Mouse (Mus musculus) CH12.LX (cell line): Measurements from ENCODE around the gene Arid4a. TPM values are rescaled to one million over a fixed set of nuclear protein-coding genes. Genes with fewer than 3 reads are reported as not detected.

Experiments used
- DNase-seq: peaks from one replicate; pipeline ENCODE4 v3.0.0-alpha.2; 2013; ENCODE audit errors: extremely low read depth
- H3K27ac ChIP-seq: 2 replicates; pipeline ENCODE4 v1.5.1; 2012; ENCODE audit warnings: low read depth, mild to moderate bottlenecking, control low read depth, moderate library complexity; ENCODE audit not compliant: insufficient read depth
- H3K27me3 ChIP-seq: replicated peaks from 2 replicates; pipeline ENCODE3; 2012; ENCODE audit warnings: inconsistent platforms
- H3K36me3 ChIP-seq, 2 experiments: replicated peaks in 1 of 2; 2 replicates each; pipeline versions ENCODE3 to v1.6.1; 2012; ENCODE audit warnings: inconsistent platforms in 1 of 2, low read length in 1 of 2, mild to moderate bottlenecking in 1 of 2, mixed read lengths in 1 of 2, moderate library complexity in 1 of 2; ENCODE audit not compliant: control insufficient read depth in 1 of 2, insufficient read depth in 1 of 2
- H3K4me1 ChIP-seq, 2 experiments: 2 replicates each; pipeline ENCODE4 v1.6.1; 2012; ENCODE audit warnings: inconsistent platforms in 1 of 2, moderate library complexity in 1 of 2; ENCODE audit not compliant: insufficient read depth in 2 of 2, control insufficient read depth in 1 of 2
- H3K4me2 ChIP-seq: 2 replicates; pipeline ENCODE4 v1.6.1; 2012; ENCODE audit warnings: low read depth, mild to moderate bottlenecking, control low read depth; ENCODE audit not compliant: poor library complexity, insufficient read depth, severe bottlenecking
- H3K4me3 ChIP-seq, 3 experiments: fragments of 150-350 bp in 1 of 3; sonication (generic) in 1 of 3; replicated peaks in 1 of 3; 2 replicates each; pipeline versions ENCODE3 to v1.5.1; 2011 to 2012; ENCODE audit warnings: low read depth in 2 of 3, low read length in 2 of 3, mild to moderate bottlenecking in 2 of 3, moderate library complexity in 2 of 3, control low read depth in 1 of 3, improper control_type of control experiment in 1 of 3, inconsistent platforms in 1 of 3, mixed read lengths in 1 of 3; ENCODE audit not compliant: poor library complexity in 1 of 3
- H3K79me2 ChIP-seq: replicated peaks from 2 replicates; pipeline ENCODE4 v1.6.1; 2012; ENCODE audit warnings: mild to moderate bottlenecking, moderate library complexity; ENCODE audit not compliant: control insufficient read depth, poor library complexity, insufficient read depth, severe bottlenecking; ENCODE audit errors: extremely low read depth
- H3K9ac ChIP-seq: 2 replicates; pipeline ENCODE4 v1.6.1; 2012; ENCODE audit warnings: low read depth, mild to moderate bottlenecking, control low read depth, moderate library complexity; ENCODE audit not compliant: insufficient read depth
- H3K9me3 ChIP-seq: replicated peaks from 2 replicates; pipeline ENCODE3; 2012; ENCODE audit warnings: low read length, inconsistent platforms, mixed read lengths
- CTCF ChIP-seq, 2 experiments: IDR thresholded peaks in 1 of 2; conservative IDR thresholded peaks in 1 of 2; 2 replicates each; pipeline ENCODE4 v1.5.1; 2011 to 2012; ENCODE audit warnings: low read depth in 2 of 2, low read length in 2 of 2, improper control_type of control experiment in 1 of 2, inconsistent platforms in 1 of 2, mild to moderate bottlenecking in 1 of 2, moderate library complexity in 1 of 2
- E2F4 ChIP-seq: IDR thresholded peaks from 2 replicates; pipeline ENCODE4 v1.6.1; 2011; ENCODE audit warnings: low read depth, low read length, improper control_type of control experiment; ENCODE audit not compliant: insufficient replicate concordance
- ELF1 ChIP-seq: IDR thresholded peaks from 2 replicates; pipeline ENCODE4 v1.6.1; 2014; ENCODE audit warnings: low read depth, mild to moderate bottlenecking, inconsistent platforms, low read length, improper control_type of control experiment
- HCFC1 ChIP-seq: IDR thresholded peaks from 2 replicates; pipeline ENCODE4 v1.6.1; 2012; ENCODE audit warnings: low read depth, mild to moderate bottlenecking, inconsistent platforms, low read length, improper control_type of control experiment
- IRF4 ChIP-seq: IDR thresholded peaks from 2 replicates; pipeline ENCODE4 v1.6.1; 2014; ENCODE audit warnings: low read depth, mild to moderate bottlenecking, inconsistent platforms, low read length, improper control_type of control experiment
- JUN ChIP-seq: IDR thresholded peaks from 2 replicates; pipeline ENCODE4 v1.6.1; 2011; ENCODE audit warnings: low read depth, mild to moderate bottlenecking, low read length, improper control_type of control experiment, moderate library complexity; ENCODE audit not compliant: insufficient read depth
- MAX ChIP-seq: IDR thresholded peaks from 2 replicates; pipeline ENCODE4 v1.6.1; 2011; ENCODE audit warnings: low read length, improper control_type of control experiment
- MAZ ChIP-seq: IDR thresholded peaks from 2 replicates; pipeline ENCODE4 v1.6.1; 2012; ENCODE audit warnings: low read depth, mild to moderate bottlenecking, inconsistent platforms, low read length, improper control_type of control experiment, moderate library complexity
- NELFE ChIP-seq: IDR thresholded peaks from 2 replicates; pipeline ENCODE4 v1.6.1; 2011; ENCODE audit warnings: low read depth, low read length, improper control_type of control experiment
- POLR2AphosphoS2 ChIP-seq: IDR thresholded peaks from 2 replicates; pipeline ENCODE4 v1.6.1; 2011; ENCODE audit warnings: low read depth, low read length, improper control_type of control experiment
- SIN3A ChIP-seq: IDR thresholded peaks from 2 replicates; pipeline ENCODE4 v1.6.1; 2012; ENCODE audit warnings: low read length, improper control_type of control experiment, inconsistent platforms
- TCF12 ChIP-seq: IDR thresholded peaks from 2 replicates; pipeline ENCODE4 v1.6.1; 2014; ENCODE audit warnings: low read depth, mild to moderate bottlenecking, inconsistent platforms, low read length, improper control_type of control experiment
- USF1 ChIP-seq: IDR thresholded peaks from 2 replicates; pipeline ENCODE4 v1.6.1; 2014; ENCODE audit warnings: low read depth, mild to moderate bottlenecking, inconsistent platforms, low read length, improper control_type of control experiment
- USF2 ChIP-seq: conservative IDR thresholded peaks from 2 replicates; pipeline ENCODE4 v1.6.1; 2011; ENCODE audit warnings: low read depth, low read length, improper control_type of control experiment
- ZC3H11A ChIP-seq: IDR thresholded peaks from 2 replicates; pipeline ENCODE4 v1.6.1; 2012; ENCODE audit warnings: low read depth, mild to moderate bottlenecking, inconsistent platforms, low read length, improper control_type of control experiment
- ZMIZ1 ChIP-seq: IDR thresholded peaks from 2 replicates; pipeline ENCODE4 v1.6.1; 2012; ENCODE audit warnings: low read depth, mild to moderate bottlenecking, inconsistent platforms, low read length, improper control_type of control experiment
- dilution Hi-C: fragments of 300-500 bp; cut with MboI; formaldehyde crosslinking; loops from 2 replicates; pipeline ENCODE4 v1.14.3; 2020; ENCODE audit warnings: low sequenced_read_pairs; ENCODE audit not compliant: extremely low pct_unique_long_range_greater_than_20kb, extremely low pct_ligation_motif_present
- in situ Hi-C: fragments of 300-500 bp; cut with MboI; formaldehyde crosslinking; loops from 3 replicates; pipeline ENCODE4 v1.14.3; 2019; ENCODE audit warnings: low sequenced_read_pairs, low pct_ligation_motif_present, low pct_unique_long_range_greater_than_20kb, mixed read lengths
- polyA plus RNA-seq: library from polyadenylated mRNA; unstranded; fragments of >175 nt; gene quantifications from 2 replicates; pipeline ENCODE4 v1.2.1, GENCODE M21; 2012; ENCODE audit warnings: low read depth; ENCODE audit not compliant: insufficient read length
- total RNA-seq, 2 experiments: library from RNA; depleted of rRNA; stranded (reverse); fragments of 300-350 nt in 1 of 2; fragments of >200 nt in 1 of 2; gene quantifications; 2 replicates each; pipeline ENCODE4 v1.2.3; 2012 to 2014

Arid4a gene
- total and polyA plus RNA-seq, 3 experiments = 8.0 to 20.8 (median 9.7) TPM

- Histone ChIP-seq H3K9ac (no peak overlapping the region), H3K36me3 (peaks cover 38 to 74% of the 10 kb centered on the region in 2 experiments), H3K4me1 (peaks cover 9 to 23% of the 10 kb centered on the region in 2 experiments), H3K9me3 (no peaks in the 10 kb centered on the region), H3K4me3 (no peak overlapping the region), H3K79me2 (peaks cover 3% of the 10 kb centered on the region), H3K27ac (peak overlapping the region; percentile 41; the same call in 1 of the 2 replicates), H3K27me3 (no peaks in the 10 kb centered on the region), H3K4me2 (no peak overlapping the region)
- DNase-seq = no peak
- TF ChIP-seq JUN = no peak
- TF ChIP-seq HCFC1 = no peak
- no peak for TF ChIP-seq TCF12
- TF ChIP-seq NELFE = no peak
- TF ChIP-seq E2F4 = no peak
- TF ChIP-seq ELF1 = no peak
- TF ChIP-seq CTCF (conservative IDR thresholded peaks at IDR 0.05 in 1 of 2, IDR thresholded peaks at IDR 0.05 in 1 of 2; ENCODE audit: low read depth in 2 of 2, low read length in 2 of 2) = no peak
- TF ChIP-seq MAZ = no peak
- TF ChIP-seq USF1 = no peak
- no peak for TF ChIP-seq IRF4
- TF ChIP-seq MAX = no peak
- no peak for TF ChIP-seq ZMIZ1
- TF ChIP-seq ZC3H11A = no peak
- TF ChIP-seq POLR2AphosphoS2 = no peak
- in situ Hi-C loops (no loop called here), dilution Hi-C loops (no loop called here)
These were observed 11.9 kb upstream of the Arid4a start for GRCm38 (mm10) chr12:71003760-71004426.

DNA sequence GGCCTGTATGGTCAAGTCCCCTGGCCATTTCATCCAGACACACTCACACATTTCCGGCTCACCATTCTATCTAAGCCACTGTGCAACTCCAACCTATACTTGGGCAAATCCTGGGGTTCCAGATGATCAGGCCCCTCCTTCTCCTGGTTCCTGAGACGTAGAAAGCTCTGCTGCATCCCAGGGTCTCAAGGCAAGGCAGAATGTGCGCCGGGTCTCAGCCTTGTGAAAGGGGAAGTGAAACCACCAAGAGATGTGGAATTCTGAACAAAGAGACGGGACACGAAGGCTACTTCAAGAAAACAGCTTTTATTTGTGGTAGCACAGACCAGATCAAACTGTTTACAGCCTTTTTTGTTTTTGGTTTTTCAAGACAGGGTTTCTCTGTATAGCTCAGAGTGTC lies 9.6 kb upstream of the Arid4a start:
- H3K4me3 ChIP-seq = no peak overlapping the region
- H3K27ac ChIP-seq = no peak overlapping the region
- H3K27me3 ChIP-seq = no peaks in the 10 kb centered on the region
- peaks cover 14% of the 10 kb centered on the region for H3K79me2 ChIP-seq
- H3K4me2 ChIP-seq = no peak overlapping the region
- H3K36me3 ChIP-seq = peaks cover 46 to 83% of the 10 kb centered on the region in 2 experiments
- peaks cover 3 to 11% of the 10 kb centered on the region in 2 experiments; a peak in 2 of 4 replicates for H3K4me1 ChIP-seq
- no peak for TF ChIP-seq USF2
- TF ChIP-seq IRF4 = peak; percentile 33; the same call in 1 of the 2 replicates
- TF ChIP-seq SIN3A = no peak
- TF ChIP-seq, all 38 proteins: peak for 1
- in situ Hi-C loops (no loop called here), dilution Hi-C loops (no loop called here)
- Histone ChIP-seq H3K9ac (no peak overlapping the region), H3K9me3 (no peaks in the 10 kb centered on the region)
- DNase-seq = no peak
